Mouse (Mus musculus): ENCODE results near the gene Pde4a. TPM values are rescaled to one million over a fixed set of nuclear protein-coding genes. Genes with fewer than 3 reads are reported as not detected.
A peak's percentile ranks its signal among the peaks of the same experiment; 100 is the strongest.

Gene Pde4a
- polyA plus RNA-seq, 1 experiment from 2014 or later: 6.5 TPM

DNA sequence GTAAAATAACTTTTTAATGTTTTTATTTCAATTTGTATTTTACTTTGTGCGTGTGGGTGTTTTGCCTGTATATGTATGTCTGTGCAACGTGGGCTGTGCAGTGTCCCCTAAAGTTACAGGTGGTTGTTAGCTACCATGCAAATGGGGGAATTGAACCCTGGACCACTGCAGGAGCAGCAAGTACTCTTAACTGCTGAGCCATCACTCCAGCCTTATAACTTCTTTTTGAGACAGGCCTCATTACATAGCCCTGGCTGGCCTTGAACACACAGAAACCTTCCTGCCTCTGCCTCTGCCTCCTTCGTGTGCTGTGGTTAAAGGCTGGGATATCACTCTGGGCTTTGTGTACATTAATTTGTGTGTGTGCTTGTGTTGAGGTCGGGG, 73.9 kb downstream of the Pde4a start:
- peaks cover 20% of the 10 kb centered on the region for H3K27me3 ChIP-seq (ENCODE audit: control insufficient read depth, insufficient read depth, low read length)
- no peaks in the 10 kb centered on the region; the same call in 1 of the 2 replicates for H3K36me3 ChIP-seq (ENCODE audit: control insufficient read depth, insufficient read depth, low read length)
- DNase-seq (ENCODE audit: low spot score, missing footprints) (no peak), ATAC-seq (ENCODE audit: low FRiP score) (no peak; the same call in 1 of the 2 replicates)
- 48% methylated on average over 4 of the region's 4 CpGs for WGBS
- H3K27ac ChIP-seq (ENCODE audit: low read depth, low read length): no peak overlapping the region
- peak overlapping the region; percentile 98 for H3K9ac ChIP-seq (ENCODE audit: low read length)
- peaks cover 9% of the 10 kb centered on the region for H3K4me1 ChIP-seq (ENCODE audit: control insufficient read depth, insufficient read depth, low read length)
- H3K4me3 ChIP-seq (ENCODE audit: low read depth, low read length): peak overlapping the region; percentile 91
- H3K4me2 ChIP-seq: peak overlapping the region; percentile 80
- no peaks in the 10 kb centered on the region; the same call in 1 of the 2 replicates for H3K9me3 ChIP-seq (ENCODE audit: control insufficient read depth, low read length)

DNA sequence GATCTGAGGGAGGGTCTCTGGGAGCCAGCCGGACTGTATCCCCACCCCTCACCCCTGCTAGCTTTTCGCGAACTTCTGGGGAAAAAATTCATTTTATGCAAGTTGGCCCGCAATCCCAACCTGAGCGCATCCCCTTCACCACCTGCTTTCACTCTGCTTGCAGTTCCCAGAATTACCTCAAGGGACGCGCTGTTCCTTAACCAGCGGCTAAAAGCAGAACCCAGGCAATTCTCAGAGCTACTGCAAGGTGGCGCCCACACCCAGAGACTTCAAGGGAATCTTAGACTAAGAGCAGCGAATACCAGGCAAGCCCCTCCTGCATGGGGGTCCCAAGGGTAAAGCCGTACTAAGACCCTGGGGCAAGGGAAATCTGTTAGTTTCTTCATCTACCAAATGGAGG, 75.8 kb downstream of the Pde4a start:
- Histone ChIP-seq H3K4me3 (ENCODE audit: low read depth, low read length) (no peak overlapping the region), H3K4me2 (no peak overlapping the region), H3K9ac (ENCODE audit: low read length) (no peak overlapping the region), H3K9me3 (ENCODE audit: control insufficient read depth, low read length) (no peaks in the 10 kb centered on the region; the same call in 1 of the 2 replicates), H3K27ac (ENCODE audit: low read depth, low read length) (no peak overlapping the region), H3K36me3 (ENCODE audit: control insufficient read depth, insufficient read depth, low read length) (no peaks in the 10 kb centered on the region), H3K27me3 (ENCODE audit: control insufficient read depth, insufficient read depth, low read length) (peaks cover 39% of the 10 kb centered on the region), H3K4me1 (ENCODE audit: control insufficient read depth, insufficient read depth, low read length) (peaks cover 15% of the 10 kb centered on the region)
- DNase-seq (ENCODE audit: low spot score, missing footprints) (peak; percentile 99), ATAC-seq (ENCODE audit: low FRiP score) (no peak)
- WGBS: 3% methylated on average over 11 of the region's 11 CpGs

DNA sequence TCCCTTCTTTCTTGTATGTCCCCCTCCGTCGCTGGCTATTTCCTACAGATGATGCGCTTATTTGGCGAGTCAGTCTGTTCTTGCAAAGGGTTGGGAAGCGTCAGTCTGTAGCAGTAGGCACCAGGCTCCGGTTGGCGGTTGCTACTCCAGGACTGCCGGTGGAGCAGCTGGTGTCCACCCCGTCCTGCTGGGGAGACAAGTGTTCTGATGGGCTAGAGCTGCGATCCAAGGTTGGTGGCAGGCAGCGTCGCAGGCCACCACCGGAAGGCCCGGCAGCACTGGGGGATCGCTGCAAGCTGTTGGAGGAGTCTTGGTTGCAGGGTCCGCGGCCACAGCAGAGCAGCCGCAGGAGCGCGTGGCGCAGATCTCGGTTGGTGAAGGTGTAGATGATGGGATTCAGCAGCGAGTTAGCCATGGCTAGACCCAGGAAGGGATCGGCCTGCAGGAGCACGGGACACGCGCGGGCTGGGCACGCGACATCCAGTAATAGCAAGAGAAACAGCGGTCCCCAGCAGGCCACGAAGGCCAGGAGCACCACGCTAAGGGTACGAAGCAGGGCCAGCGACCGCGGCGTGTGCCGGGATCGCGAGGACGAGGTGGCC, 78.4 kb downstream of the Pde4a start:
- WGBS: 3% methylated on average over 42 of the region's 42 CpGs
- H3K9ac ChIP-seq (ENCODE audit: low read length): no peak overlapping the region; the same call in 1 of the 2 replicates
- no peak overlapping the region for H3K27ac ChIP-seq (ENCODE audit: low read depth, low read length)

DNA sequence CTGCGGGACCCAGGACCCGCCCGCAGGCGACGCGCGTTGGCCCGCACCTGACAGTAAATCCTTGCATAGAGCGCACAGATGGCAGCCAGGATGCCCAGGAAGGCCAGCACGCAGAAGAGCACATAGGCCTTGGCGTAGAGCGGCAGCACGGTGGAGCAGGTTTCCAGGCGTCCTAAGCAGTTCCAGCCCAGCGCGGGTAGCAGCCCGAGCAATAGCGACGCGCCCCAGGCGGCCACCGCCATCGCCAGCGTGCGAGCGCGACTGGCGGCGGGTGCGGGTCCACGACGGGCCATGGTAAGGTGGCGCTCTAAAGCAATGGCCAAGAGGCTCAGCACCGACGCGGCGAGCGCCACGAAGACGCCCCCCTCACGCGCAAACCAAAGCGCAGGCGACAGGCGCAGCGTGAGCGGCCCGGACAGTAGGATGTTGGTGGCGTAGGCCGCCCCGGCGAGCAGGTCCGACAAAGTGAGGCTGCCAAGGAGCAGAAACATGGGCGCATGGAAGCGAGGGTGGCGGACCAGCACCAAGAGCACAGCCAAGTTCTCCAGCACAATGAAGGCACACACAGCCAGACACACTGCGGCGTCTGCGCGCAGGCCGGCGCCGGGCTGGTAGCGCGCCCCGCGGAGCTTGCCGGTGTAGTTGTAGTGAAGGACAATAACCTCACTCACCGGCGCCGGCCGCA, 79.1 kb downstream of the Pde4a start:
- no peaks in the 10 kb centered on the region for H3K36me3 ChIP-seq (ENCODE audit: control insufficient read depth, insufficient read depth, low read length)
- H3K27ac ChIP-seq (ENCODE audit: low read depth, low read length): no peak overlapping the region
- H3K4me1 ChIP-seq (ENCODE audit: control insufficient read depth, insufficient read depth, low read length): peaks cover 7% of the 10 kb centered on the region; the same call in 1 of the 2 replicates
- H3K27me3 ChIP-seq (ENCODE audit: control insufficient read depth, insufficient read depth, low read length): peaks cover 65% of the 10 kb centered on the region
- ATAC-seq (ENCODE audit: low FRiP score) (peak; percentile 30; the same call in 1 of the 2 replicates), DNase-seq (ENCODE audit: low spot score, missing footprints) (peak; percentile 93)
- WGBS: 1% methylated on average over 72 of the region's 72 CpGs
- H3K4me2 ChIP-seq: peak overlapping the region; percentile 51
- peak overlapping the region; percentile 21; the same call in 1 of the 2 replicates for H3K9ac ChIP-seq (ENCODE audit: low read length)
- peak overlapping the region; percentile 31 for H3K4me3 ChIP-seq (ENCODE audit: low read depth, low read length)
- H3K9me3 ChIP-seq (ENCODE audit: control insufficient read depth, low read length): no peaks in the 10 kb centered on the region; the same call in 1 of the 2 replicates

More for the DNA sequence above, 78.4 kb downstream of the Pde4a start:
- Histone ChIP-seq H3K4me2 (peak overlapping the region; percentile 51), H3K9me3 (ENCODE audit: control insufficient read depth, low read length) (no peaks in the 10 kb centered on the region; the same call in 1 of the 2 replicates), H3K4me1 (ENCODE audit: control insufficient read depth, insufficient read depth, low read length) (peaks cover 7% of the 10 kb centered on the region; the same call in 1 of the 2 replicates), H3K27me3 (ENCODE audit: control insufficient read depth, insufficient read depth, low read length) (peaks cover 59% of the 10 kb centered on the region), H3K36me3 (ENCODE audit: control insufficient read depth, insufficient read depth, low read length) (no peaks in the 10 kb centered on the region), H3K4me3 (ENCODE audit: low read depth, low read length) (peak overlapping the region; percentile 31)
- ATAC-seq (ENCODE audit: low FRiP score) (no peak), DNase-seq (ENCODE audit: low spot score, missing footprints) (peak; percentile 94)

DNA sequence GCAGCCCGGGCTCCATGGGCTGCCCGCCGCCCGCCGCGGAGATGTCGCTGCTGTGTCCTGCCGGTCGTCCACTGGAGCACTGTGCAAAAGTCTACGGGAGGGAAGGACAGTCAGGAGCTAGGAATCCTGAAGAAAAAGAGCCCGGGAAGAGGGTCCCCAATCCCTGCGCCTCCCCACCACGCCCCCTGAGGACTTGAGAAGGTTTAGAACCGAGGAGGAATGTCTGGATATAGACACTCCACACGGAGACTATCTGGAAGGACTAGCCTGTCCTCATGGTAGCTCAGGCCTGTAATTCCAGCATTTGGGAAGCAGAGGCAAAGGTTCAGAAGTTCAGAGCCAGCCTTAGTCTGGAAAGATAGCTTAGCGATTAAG, 79.6 kb downstream of the Pde4a start:
- H3K9me3 ChIP-seq (ENCODE audit: control insufficient read depth, low read length): no peaks in the 10 kb centered on the region; the same call in 1 of the 2 replicates
- H3K9ac ChIP-seq (ENCODE audit: low read length): peak overlapping the region; percentile 21; the same call in 1 of the 2 replicates
- DNase-seq (ENCODE audit: low spot score, missing footprints) (peak; percentile 91), ATAC-seq (ENCODE audit: low FRiP score) (no peak)
- H3K27ac ChIP-seq (ENCODE audit: low read depth, low read length): no peak overlapping the region
- H3K36me3 ChIP-seq (ENCODE audit: control insufficient read depth, insufficient read depth, low read length): no peaks in the 10 kb centered on the region
- peaks cover 7% of the 10 kb centered on the region; the same call in 1 of the 2 replicates for H3K4me1 ChIP-seq (ENCODE audit: control insufficient read depth, insufficient read depth, low read length)
- 2% methylated on average over 16 of the region's 16 CpGs for WGBS
- peaks cover 70% of the 10 kb centered on the region for H3K27me3 ChIP-seq (ENCODE audit: control insufficient read depth, insufficient read depth, low read length)
- peak overlapping the region; percentile 51 for H3K4me2 ChIP-seq
- peak overlapping the region; percentile 31 for H3K4me3 ChIP-seq (ENCODE audit: low read depth, low read length)

DNA sequence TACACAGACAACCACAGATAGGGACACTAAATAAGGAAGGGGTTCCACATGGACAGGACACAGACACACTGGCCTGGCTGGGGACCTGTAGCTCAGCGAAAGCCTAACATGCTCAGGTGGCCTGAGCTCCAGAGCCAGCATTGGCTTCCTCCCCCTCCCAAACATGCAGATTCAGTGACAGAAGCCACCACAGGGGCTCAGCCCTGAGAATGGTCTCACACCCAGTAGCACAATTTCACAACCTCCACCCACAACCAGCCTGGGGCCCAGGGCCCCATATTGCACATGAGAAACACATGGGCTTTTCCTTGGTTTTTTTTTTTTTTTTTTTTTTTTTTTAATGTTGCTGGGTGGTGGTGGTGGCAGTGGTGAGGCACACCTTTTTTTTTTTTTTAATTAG, 80.8 kb downstream of the Pde4a start:
- H3K4me3 ChIP-seq (ENCODE audit: low read depth, low read length): no peak overlapping the region
- peaks cover 81% of the 10 kb centered on the region for H3K27me3 ChIP-seq (ENCODE audit: control insufficient read depth, insufficient read depth, low read length)
- no peaks in the 10 kb centered on the region; the same call in 1 of the 2 replicates for H3K9me3 ChIP-seq (ENCODE audit: control insufficient read depth, low read length)
- WGBS: 67% methylated on average over 1 of the region's 1 CpGs
- ATAC-seq (ENCODE audit: low FRiP score) (no peak), DNase-seq (ENCODE audit: low spot score, missing footprints) (no peak)
- no peak overlapping the region for H3K9ac ChIP-seq (ENCODE audit: low read length)
- no peak overlapping the region for H3K27ac ChIP-seq (ENCODE audit: low read depth, low read length)
- H3K36me3 ChIP-seq (ENCODE audit: control insufficient read depth, insufficient read depth, low read length): no peaks in the 10 kb centered on the region
- H3K4me1 ChIP-seq (ENCODE audit: control insufficient read depth, insufficient read depth, low read length): peaks cover 7% of the 10 kb centered on the region; the same call in 1 of the 2 replicates
- no peak overlapping the region for H3K4me2 ChIP-seq

DNA sequence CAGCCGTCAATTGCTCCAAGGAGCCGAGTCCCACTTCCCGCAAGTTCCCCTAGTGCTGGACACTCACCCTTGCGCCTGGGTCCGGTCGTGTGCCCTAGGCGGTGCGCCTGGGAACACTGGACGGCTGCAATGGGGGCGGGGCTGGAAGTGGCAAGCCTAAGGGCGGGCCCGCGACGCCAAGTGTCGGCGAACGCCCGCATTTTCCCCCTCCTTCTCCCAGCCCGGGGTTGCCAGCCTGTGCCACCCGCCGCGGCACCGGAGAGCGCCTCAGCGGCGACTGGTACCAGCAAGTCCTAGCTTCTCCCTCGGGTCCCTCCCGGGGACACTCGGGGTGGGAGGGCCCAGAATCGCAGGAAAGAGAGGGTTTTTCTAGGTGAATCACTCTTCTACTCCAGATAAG, 82.8 kb downstream of the Pde4a start, which contains the start of gene S1pr5:
Gene S1pr5, minus strand, starts transcription at position 118 of the 400 bp plus-strand sequence.
- peaks cover 73% of the 10 kb centered on the region for H3K27me3 ChIP-seq (ENCODE audit: control insufficient read depth, insufficient read depth, low read length)
- H3K4me2 ChIP-seq: peak within 1 kb of the TSS; percentile 17; the same call in 1 of the 2 replicates
- H3K27ac ChIP-seq (ENCODE audit: low read depth, low read length): no peak within 1 kb of the TSS
- no peaks in the 10 kb centered on the region for H3K9me3 ChIP-seq (ENCODE audit: control insufficient read depth, low read length)
- WGBS: 3% methylated on average over 22 of the region's 30 CpGs
- no peaks in the 10 kb centered on the region for H3K36me3 ChIP-seq (ENCODE audit: control insufficient read depth, insufficient read depth, low read length)
- no peak within 1 kb of the TSS for H3K4me3 ChIP-seq (ENCODE audit: low read depth, low read length)
- ATAC-seq (ENCODE audit: low FRiP score): no peak
- peaks cover 7% of the 10 kb centered on the region; the same call in 1 of the 2 replicates for H3K4me1 ChIP-seq (ENCODE audit: control insufficient read depth, insufficient read depth, low read length)
- H3K9ac ChIP-seq (ENCODE audit: low read length): no peak within 1 kb of the TSS
- no peak for DNase-seq (ENCODE audit: low spot score, missing footprints)

DNA sequence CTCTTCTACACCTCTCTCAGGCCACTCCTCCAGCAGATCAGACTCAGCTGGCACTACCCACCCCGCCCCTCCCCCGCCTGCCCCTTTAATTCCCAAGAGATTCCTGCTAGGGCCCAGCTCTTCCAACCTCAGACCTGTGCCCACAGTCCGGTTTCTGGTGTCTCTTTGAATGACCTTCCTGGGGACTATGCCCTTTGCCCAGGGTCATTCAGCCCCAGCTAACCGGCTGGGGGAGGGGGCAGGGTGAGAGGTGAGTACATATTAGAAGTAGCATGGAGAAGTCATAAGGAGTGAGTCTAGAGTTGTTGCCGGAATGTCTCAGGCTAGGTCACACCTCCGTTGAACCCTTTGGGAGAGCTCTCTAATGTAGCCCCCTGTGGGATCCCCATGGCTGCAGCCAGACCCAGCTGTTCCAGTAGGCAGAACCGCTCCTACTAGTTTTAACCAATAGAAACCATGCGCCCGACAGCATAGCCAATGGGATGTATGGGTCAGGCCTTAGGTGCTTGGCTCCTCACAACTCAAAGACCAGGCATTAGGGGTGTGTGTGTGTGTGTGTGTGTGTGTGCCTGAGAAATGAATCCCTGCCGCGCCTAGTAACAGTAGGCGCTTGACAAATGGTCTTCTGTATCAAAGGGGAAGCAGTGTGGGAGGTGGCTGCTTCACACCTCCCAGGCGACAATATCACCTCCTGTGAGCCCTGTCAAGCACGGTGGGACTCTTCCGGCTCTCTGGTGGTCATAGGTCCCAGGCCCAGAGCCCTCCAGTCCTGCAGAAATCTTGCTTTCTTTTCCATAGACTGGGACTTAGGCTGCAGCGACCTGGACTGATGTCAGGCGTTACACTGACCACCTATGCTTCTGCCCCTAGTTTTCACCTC, 84.4 kb downstream of the Pde4a start:
- Histone ChIP-seq H3K4me3 (ENCODE audit: low read depth, low read length) (no peak overlapping the region), H3K9ac (ENCODE audit: low read length) (no peak overlapping the region), H3K4me2 (no peak overlapping the region), H3K36me3 (ENCODE audit: control insufficient read depth, insufficient read depth, low read length) (no peaks in the 10 kb centered on the region), H3K9me3 (ENCODE audit: control insufficient read depth, low read length) (no peaks in the 10 kb centered on the region), H3K27me3 (ENCODE audit: control insufficient read depth, insufficient read depth, low read length) (peaks cover 57% of the 10 kb centered on the region), H3K4me1 (ENCODE audit: control insufficient read depth, insufficient read depth, low read length) (peaks cover 2% of the 10 kb centered on the region; the same call in 1 of the 2 replicates), H3K27ac (ENCODE audit: low read depth, low read length) (no peak overlapping the region)
- no peak for DNase-seq (ENCODE audit: low spot score, missing footprints)
- ATAC-seq (ENCODE audit: low FRiP score): no peak
- 38% methylated on average over 17 of the region's 17 CpGs for WGBS

Data from midbrain, embryonic 11.5 days (tissue).